In the genomic region with DNA sequence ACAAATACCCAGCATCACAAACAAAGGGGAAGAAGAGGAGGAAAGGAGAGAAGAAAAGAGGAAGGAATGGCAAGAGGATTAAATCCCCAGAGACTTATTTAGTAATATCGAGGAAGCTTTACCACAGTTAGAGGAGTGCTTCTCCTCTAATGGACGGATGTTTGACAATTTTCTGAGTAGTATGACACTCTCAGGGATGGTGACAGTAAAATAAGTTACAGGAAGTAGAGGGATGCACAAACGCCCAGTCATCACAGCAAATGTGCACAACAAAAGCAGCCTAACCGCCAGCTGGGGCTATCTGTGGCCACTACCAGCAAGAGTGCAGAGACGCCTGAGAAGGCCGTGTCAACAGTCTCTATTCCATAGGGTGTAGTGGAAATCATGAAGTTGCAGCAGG, we compare ENCODE assay signal across 18 mouse cellular contexts. TPM values are rescaled to one million over a fixed set of nuclear protein-coding genes. Genes with fewer than 3 reads are reported as not detected.
DNase-seq lines count a peak whose midpoint lies in the region; ATAC-seq and TF ChIP-seq lines count a peak whose summit lies in the region.
"Had no signal": no experiment of that assay in that cellular context is flagged by ENCODE, and none has a peak within 500 bp of the region (broad histone marks: within the 10 kb centered on the region; RNA-seq: fewer than 3 reads in every experiment).

No protein-coding gene starts in this region.

- H3K27ac ChIP-seq in gastrocnemius, adult 2 months = peak overlapping the region; percentile 25; the same call in 1 of the 2 replicates
- H3K27ac ChIP-seq: hindbrain, embryonic 13.5 days; lung, embryonic 15.5 days had no signal

- no peak overlapping the region for H3K4me3 ChIP-seq in gastrocnemius, adult 2 months
- H3K4me3 ChIP-seq: hindbrain, embryonic 13.5 days; limb, embryonic 10.5 days; lung, embryonic 15.5 days; stomach, embryonic 15.5 days had no signal

- DNase-seq in gastrocnemius, adult 2 months = no peak
- no peak for DNase-seq in gastrocnemius, postnatal 36 days
- peak; percentile 17 for DNase-seq in thymus, postnatal 0 days (ENCODE audit: low spot score)
- no peak for DNase-seq in thymus, postnatal 25 days
- DNase-seq in adrenal gland, postnatal 25 days = no peak
- DNase-seq in adrenal gland, adult 8-10 months = no peak
- DNase-seq: cerebellum, adult 9-11 months; gastrocnemius, postnatal 10 days; kidney, adult 8-10 months; kidney, postnatal 36 days; thymus, adult 2 months had no signal

- intact Hi-C loops in gastrocnemius, adult 2 months (cut with DNase I) = no loop called here
- intact Hi-C loops in gastrocnemius, postnatal 36 days (cut with DNase I) = no loop called here

- TF ChIP-seq CTCF in gastrocnemius, adult 2 months (IDR thresholded peaks at IDR 0.05) = no peak

- peak; percentile 58 for ATAC-seq in megakaryocyte, adult 5-6 weeks (ENCODE audit: poor library complexity, severe bottlenecking)
- ATAC-seq in frontal cortex, adult (ENCODE audit: low TSS enrichment) = no peak
- ATAC-seq: midbrain, embryonic 16.5 days had no signal

RNA-seq across cellular contexts. Expression of a gene that starts 52.4 kb away (rescaled TPM):
- total RNA-seq in gastrocnemius, adult 2 months (2021) = 1 to 10 TPM; 5.3 to 6.1 TPM
- 1 to 10 TPM; 4.2 to 6.4 TPM for total RNA-seq in gastrocnemius, postnatal 36 days (2021)
- 11.9 and 13.4 TPM in 2 replicates for polyA plus RNA-seq in thymus, postnatal 0 days (2015; fragmentation: Nextera tagmentation; extraction: Ambion mirVana)
- 14.8 and 16.0 TPM in 2 replicates for total RNA-seq in megakaryocyte, adult 5-6 weeks (2015)
- 7.7 and 8.0 TPM in 2 replicates for total RNA-seq in megakaryocyte, adult 5-6 weeks (2017)
- total RNA-seq in adrenal gland, postnatal 25 days (2021) = 14.7 and 17.9 TPM in 2 replicates
- 10 to 100 TPM; 13.2 to 19.8 (median 15.1) TPM for total RNA-seq in adrenal gland, adult 8-10 months (2022)

RNA-seq across cellular contexts. Expression of a gene that starts 57.4 kb away (rescaled TPM):
- total RNA-seq in gastrocnemius, adult 2 months (2021) = 10 to 100 TPM; 10.7 to 15.8 TPM
- 10 to 100 TPM; 12.2 to 13.8 TPM for total RNA-seq in gastrocnemius, postnatal 36 days (2021)
- polyA plus RNA-seq in thymus, postnatal 0 days (2015; fragmentation: Nextera tagmentation; extraction: Ambion mirVana) = 13.8 and 17.2 TPM in 2 replicates
- total RNA-seq in megakaryocyte, adult 5-6 weeks (2015) = 5.4 and 6.5 TPM in 2 replicates
- total RNA-seq in megakaryocyte, adult 5-6 weeks (2017) = 7.5 and 8.9 TPM in 2 replicates
- total RNA-seq in adrenal gland, postnatal 25 days (2021) = 156 and 193 TPM in 2 replicates
- total RNA-seq in adrenal gland, adult 8-10 months (2022) = 100 to 1,000 TPM; 134 to 193 (median 146) TPM
